In the genomic region with DNA sequence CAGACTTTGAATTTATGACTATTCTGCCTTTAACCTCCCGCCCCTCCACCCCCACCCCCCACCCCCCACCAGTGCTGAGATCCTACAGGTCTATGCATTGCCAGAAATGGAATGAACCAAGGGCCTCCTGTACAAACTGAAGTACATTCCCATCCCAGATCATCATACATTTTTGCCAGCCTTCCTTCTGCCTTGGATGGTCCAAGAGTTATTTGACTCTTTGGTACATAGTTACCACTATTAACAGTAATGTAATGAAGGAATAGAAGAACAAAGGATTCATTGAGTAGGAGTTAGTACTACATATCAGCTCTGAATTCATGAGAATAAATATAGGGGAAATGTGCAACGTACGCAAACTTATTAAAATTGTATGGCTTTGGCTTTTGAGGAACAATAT, we compare ENCODE assay signal across 7 mouse cellular contexts. TPM values are rescaled to one million over a fixed set of nuclear protein-coding genes. Genes with fewer than 3 reads are reported as not detected.
A peak's percentile ranks its signal among the peaks of the same experiment; 100 is the strongest.
DNase-seq lines count a peak whose midpoint lies in the region; ATAC-seq and TF ChIP-seq lines count a peak whose summit lies in the region.

No protein-coding gene starts in this region.

- 0 out of 2 replicates have a peak overlapping the region, but pooled peaks have one; percentile 25 for H3K4me2 ChIP-seq in lung, postnatal 0 days (replicated peaks; ENCODE audit: low read depth, low read length)
- H3K4me2 ChIP-seq in liver, embryonic 15.5 days: peak overlapping the region; percentile 40

- TF ChIP-seq POLR2A in cerebellum, adult 2 months (IDR thresholded peaks at IDR 0.05; ENCODE audit: borderline replicate concordance, insufficient read depth, low read length): no peak

- TF ChIP-seq CTCF in lung, postnatal 0 days (IDR thresholded peaks at IDR 0.05): no peak
- TF ChIP-seq CTCF in cerebellum, adult 2 months (IDR thresholded peaks at IDR 0.05; ENCODE audit: borderline replicate concordance, insufficient read depth, low read depth, low read length): no peak

- H3K9me3 ChIP-seq in lung, postnatal 0 days (ENCODE audit: low read length): no peaks in the 10 kb centered on the region
- no peaks in the 10 kb centered on the region for H3K9me3 ChIP-seq in hindbrain, embryonic 10.5 days
- no peaks in the 10 kb centered on the region for H3K9me3 ChIP-seq in liver, embryonic 15.5 days (replicated peaks)

- H3K27me3 ChIP-seq in lung, postnatal 0 days (replicated peaks; ENCODE audit: insufficient read depth, low read length): no peaks in the 10 kb centered on the region
- H3K27me3 ChIP-seq in hindbrain, embryonic 10.5 days (ENCODE audit: insufficient read depth, poor library complexity, severe bottlenecking): no peaks in the 10 kb centered on the region
- peaks cover 15% of the 10 kb centered on the region for H3K27me3 ChIP-seq in liver, embryonic 15.5 days
- H3K27me3 ChIP-seq in cerebellum, adult 2 months (ENCODE audit: control insufficient read depth, insufficient read depth, low read length): no peaks in the 10 kb centered on the region

- H3K4me1 ChIP-seq in lung, postnatal 0 days (ENCODE audit: insufficient read depth, low read depth, low read length): peaks cover 7% of the 10 kb centered on the region
- H3K4me1 ChIP-seq in hindbrain, embryonic 10.5 days (replicated peaks): peaks cover 15% of the 10 kb centered on the region
- peaks cover 22% of the 10 kb centered on the region for H3K4me1 ChIP-seq in liver, embryonic 15.5 days (replicated peaks)
- H3K4me1 ChIP-seq in cerebellum, adult 2 months (ENCODE audit: control insufficient read depth, insufficient read depth, low read length): peaks cover 4% of the 10 kb centered on the region; the same call in 1 of the 2 replicates

- WGBS in lung, postnatal 0 days: 30% methylated on average over 3 of the region's 3 CpGs
- 25% methylated on average over 3 of the region's 3 CpGs for WGBS in hindbrain, embryonic 10.5 days
- WGBS in liver, embryonic 15.5 days (ENCODE audit: insufficient replicate concordance): 18% methylated on average over 3 of the region's 3 CpGs
- 24% methylated on average over 3 of the region's 3 CpGs for WGBS in cerebellum, adult 2 months

- no peak for TF ChIP-seq EP300 in lung, postnatal 0 days (IDR thresholded peaks at IDR 0.05)

- H3K4me3 ChIP-seq in lung, postnatal 0 days (ENCODE audit: low read depth, low read length): no peak overlapping the region
- H3K4me3 ChIP-seq in hindbrain, embryonic 10.5 days: peak overlapping the region; percentile 100
- peak overlapping the region; percentile 93 for H3K4me3 ChIP-seq in liver, embryonic 15.5 days (replicated peaks)
- no peak overlapping the region for H3K4me3 ChIP-seq in cerebellum, adult 2 months (replicated peaks; ENCODE audit: insufficient read depth, low read depth, low read length)

- DNase-seq in lung, postnatal 0 days (ENCODE audit: low spot score): no peak
- no peak for DNase-seq in lung, postnatal 4 days
- DNase-seq in hindbrain, embryonic 10.5 days (ENCODE audit: low spot score): no peak
- DNase-seq in cerebellum, adult 2 months: no peak
- no peak for DNase-seq in frontal cortex, postnatal 36 days (ENCODE audit: low spot score in 2 of 2)
- DNase-seq in cerebellum, adult 11 months: no peak

- no peak overlapping the region for H3K27ac ChIP-seq in lung, postnatal 0 days (ENCODE audit: low read length)
- H3K27ac ChIP-seq in hindbrain, embryonic 10.5 days: peak overlapping the region; percentile 68
- no peak overlapping the region for H3K27ac ChIP-seq in liver, embryonic 15.5 days (replicated peaks)
- no peak overlapping the region for H3K27ac ChIP-seq in cerebellum, adult 2 months (ENCODE audit: insufficient read depth, low read length)

- ATAC-seq in lung, postnatal 0 days: peak; percentile 6; the same call in 1 of the 2 replicates
- ATAC-seq in liver, embryonic 15.5 days (ENCODE audit: insufficient read depth): no peak

- no peak overlapping the region for H3K9ac ChIP-seq in lung, postnatal 0 days (replicated peaks; ENCODE audit: low read depth)
- no peak overlapping the region for H3K9ac ChIP-seq in liver, embryonic 15.5 days

- peaks cover 14% of the 10 kb centered on the region for H3K36me3 ChIP-seq in lung, postnatal 0 days (ENCODE audit: insufficient read depth, low read length)
- peaks cover 32% of the 10 kb centered on the region for H3K36me3 ChIP-seq in hindbrain, embryonic 10.5 days
- H3K36me3 ChIP-seq in liver, embryonic 15.5 days (replicated peaks): peaks cover 31% of the 10 kb centered on the region

RNA-seq across cellular contexts. Expression of a gene that starts 0.4 kb away (rescaled TPM):
- polyA plus RNA-seq in lung, postnatal 0 days (2015; fragmentation: Nextera tagmentation; extraction: Ambion mirVana): 19.7 and 22.5 TPM in 2 replicates
- polyA plus RNA-seq in hindbrain, embryonic 10.5 days (2016; fragmentation: Nextera tagmentation; extraction: Ambion mirVana): 74.8 and 78.1 TPM in 2 replicates
- 25.8 and 28.0 TPM in 2 replicates for polyA plus RNA-seq in liver, embryonic 15.5 days (2015; fragmentation: Nextera tagmentation; extraction: Ambion mirVana)
- polyA plus RNA-seq in cerebellum, adult 2 months (2012; rRNA removed): 110 and 123 TPM in 2 replicates

RNA-seq across cellular contexts. Expression of a gene that starts 23.7 kb away (rescaled TPM):
- polyA plus RNA-seq in lung, postnatal 0 days (2015; fragmentation: Nextera tagmentation; extraction: Ambion mirVana): 12.4 and 15.7 TPM in 2 replicates
- polyA plus RNA-seq in hindbrain, embryonic 10.5 days (2016; fragmentation: Nextera tagmentation; extraction: Ambion mirVana): 0.35 and 0.65 TPM in 2 replicates
- 3.7 TPM in 2 replicates for polyA plus RNA-seq in liver, embryonic 15.5 days (2015; fragmentation: Nextera tagmentation; extraction: Ambion mirVana)
- polyA plus RNA-seq in cerebellum, adult 2 months (2012; rRNA removed): 5.4 and 5.7 TPM in 2 replicates

RNA-seq across cellular contexts. Expression of a gene that starts 24.7 kb away (rescaled TPM):
- polyA plus RNA-seq in lung, postnatal 0 days (2015; fragmentation: Nextera tagmentation; extraction: Ambion mirVana): 6.1 and 8.7 TPM in 2 replicates
- 11.7 and 12.4 TPM in 2 replicates for polyA plus RNA-seq in hindbrain, embryonic 10.5 days (2016; fragmentation: Nextera tagmentation; extraction: Ambion mirVana)
- polyA plus RNA-seq in liver, embryonic 15.5 days (2015; fragmentation: Nextera tagmentation; extraction: Ambion mirVana): 18.8 and 19.9 TPM in 2 replicates
- 0.56 and 0.70 TPM in 2 replicates for polyA plus RNA-seq in cerebellum, adult 2 months (2012; rRNA removed)

RNA-seq across cellular contexts. Expression of a gene that starts 27.1 kb away (rescaled TPM):
- 18.5 and 21.2 TPM in 2 replicates for polyA plus RNA-seq in lung, postnatal 0 days (2015; fragmentation: Nextera tagmentation; extraction: Ambion mirVana)
- polyA plus RNA-seq in hindbrain, embryonic 10.5 days (2016; fragmentation: Nextera tagmentation; extraction: Ambion mirVana): 4.9 and 6.4 TPM in 2 replicates
- 2.8 and 3.6 TPM in 2 replicates for polyA plus RNA-seq in liver, embryonic 15.5 days (2015; fragmentation: Nextera tagmentation; extraction: Ambion mirVana)
- polyA plus RNA-seq in cerebellum, adult 2 months (2012; rRNA removed): 3.3 and 3.4 TPM in 2 replicates

RNA-seq across cellular contexts. Expression of a gene that starts 31.7 kb away (rescaled TPM):
- 5.9 and 7.2 TPM in 2 replicates for polyA plus RNA-seq in lung, postnatal 0 days (2015; fragmentation: Nextera tagmentation; extraction: Ambion mirVana)
- polyA plus RNA-seq in hindbrain, embryonic 10.5 days (2016; fragmentation: Nextera tagmentation; extraction: Ambion mirVana): 7.7 and 8.6 TPM in 2 replicates
- polyA plus RNA-seq in liver, embryonic 15.5 days (2015; fragmentation: Nextera tagmentation; extraction: Ambion mirVana): 21.0 and 26.2 TPM in 2 replicates
- 15.1 and 15.3 TPM in 2 replicates for polyA plus RNA-seq in cerebellum, adult 2 months (2012; rRNA removed)

Comparison
In these comparisons a context has a peak if more than half of its experiments do, and no peak if none do; other contexts are left out.
1. H3K4me3 ChIP-seq: peak in hindbrain, embryonic 10.5 days (single experiment) and liver, embryonic 15.5 days (single experiment); none in lung, postnatal 0 days (single experiment) and cerebellum, adult 2 months (single experiment).